Mouse (Mus musculus): ENCODE measurements at regions not wholly inside any gene's neighbourhood (a gene's known extent, or its start where the extent isn't known, plus 50 kb on each side); places are given as distances from the start of the nearest gene placed in this dataset.

GRCm38 (mm10) chr5:54178966-54179547 is 180.8 kb downstream of the Stim2 start:
- no peak for DNase-seq (ENCODE audit: low spot score)

GRCm38 (mm10) chr5:54180192-54180611 is 181.9 kb downstream of the Stim2 start:
- DNase-seq (ENCODE audit: low spot score): no peak

GRCm38 (mm10) chr5:54180640-54181326 is 182.5 kb downstream of the Stim2 start:
- no peak for DNase-seq (ENCODE audit: low spot score)

GRCm38 (mm10) chr5:54181327-54181863 is 183.1 kb downstream of the Stim2 start:
- no peak for DNase-seq (ENCODE audit: low spot score)

GRCm38 (mm10) chr5:54182754-54183153 is 184.5 kb downstream of the Stim2 start:
- DNase-seq (ENCODE audit: low spot score): no peak

GRCm38 (mm10) chr5:54185662-54186061 is 187.4 kb downstream of the Stim2 start:
- DNase-seq (ENCODE audit: low spot score): no peak

- DNase-seq (ENCODE audit: low spot score): no peak
Observed at GRCm38 (mm10) chr5:54186076-54186676, 187.9 kb downstream of the Stim2 start.

GRCm38 (mm10) chr5:54191688-54192087 is 193.4 kb downstream of the Stim2 start:
- no peak for DNase-seq (ENCODE audit: low spot score)

- DNase-seq (ENCODE audit: low spot score): no peak
Observed at GRCm38 (mm10) chr5:54194846-54195245, 196.5 kb downstream of the Stim2 start.

- DNase-seq (ENCODE audit: low spot score): no peak
Observed at GRCm38 (mm10) chr5:54200032-54200431, 201.7 kb downstream of the Stim2 start.

GRCm38 (mm10) chr5:54200587-54200986 is 202.3 kb downstream of the Stim2 start:
- no peak for DNase-seq (ENCODE audit: low spot score)

- no peak for DNase-seq (ENCODE audit: low spot score)
Observed at GRCm38 (mm10) chr5:54211457-54211856, 213.2 kb downstream of the Stim2 start.

- no peak for DNase-seq (ENCODE audit: low spot score)
Observed at GRCm38 (mm10) chr5:54212038-54212589, 213.8 kb downstream of the Stim2 start.

- no peak for DNase-seq (ENCODE audit: low spot score)
Observed at GRCm38 (mm10) chr5:54225031-54225430, 226.7 kb downstream of the Stim2 start.

- no peak for DNase-seq (ENCODE audit: low spot score)
Observed at GRCm38 (mm10) chr5:54234580-54234979, 236.3 kb downstream of the Stim2 start.

GRCm38 (mm10) chr5:54235226-54235625 is 236.9 kb downstream of the Stim2 start:
- DNase-seq (ENCODE audit: low spot score): no peak

- no peak for DNase-seq (ENCODE audit: low spot score)
Observed at GRCm38 (mm10) chr5:54237226-54237625, 238.9 kb downstream of the Stim2 start.

GRCm38 (mm10) chr5:54238646-54239167 is 240.4 kb downstream of the Stim2 start:
- DNase-seq (ENCODE audit: low spot score): no peak

- DNase-seq (ENCODE audit: low spot score): no peak
Observed at GRCm38 (mm10) chr5:54239586-54239985, 241.3 kb downstream of the Stim2 start.

- no peak for DNase-seq (ENCODE audit: low spot score)
Observed at GRCm38 (mm10) chr5:54241169-54241917, 243.0 kb downstream of the Stim2 start.

GRCm38 (mm10) chr5:54242126-54242525 is 243.8 kb downstream of the Stim2 start:
- no peak for DNase-seq (ENCODE audit: low spot score)

- DNase-seq (ENCODE audit: low spot score): no peak
Observed at GRCm38 (mm10) chr5:54252038-54252437, 253.7 kb downstream of the Stim2 start.
